Comparison of ENCODE assay signal across 8 mouse cellular contexts in genomic region chr15:4025508-4025904, GRCm38 (mm10). TPM values are rescaled to one million over a fixed set of nuclear protein-coding genes. Genes with fewer than 3 reads are reported as not detected.
DNase-seq lines count a peak whose midpoint lies in the region; ATAC-seq lines count a peak whose summit lies in the region.

No protein-coding gene starts in this region.

- peak; percentile 97 for DNase-seq in heart, adult 11 months
- no peak for DNase-seq in heart, postnatal 25 days (ENCODE audit: low spot score)
- no peak for DNase-seq in forebrain, embryonic 10.5 days (ENCODE audit: extremely low spot score, low spot score)
- no peak for DNase-seq in hindbrain, embryonic 14.5 days (ENCODE audit: low spot score)
- no peak for DNase-seq in thymus, postnatal 36 days
- DNase-seq in embryo, embryonic 10.5 days (ENCODE audit: low spot score), result no peak

- peaks cover 22% of the 10 kb centered on the region for H3K27me3 ChIP-seq in forebrain, embryonic 10.5 days (ENCODE audit: poor library complexity, severe bottlenecking)
- H3K27me3 ChIP-seq in hindbrain, embryonic 14.5 days (ENCODE audit: control insufficient read depth, insufficient read depth, low read length), result no peaks in the 10 kb centered on the region
- H3K27me3 ChIP-seq in midbrain, embryonic 16.5 days (ENCODE audit: control insufficient read depth, insufficient read depth, low read depth, low read length), result no peaks in the 10 kb centered on the region

- H3K27ac ChIP-seq in forebrain, embryonic 10.5 days, result no peak overlapping the region
- H3K27ac ChIP-seq in hindbrain, embryonic 14.5 days, result no peak overlapping the region
- H3K27ac ChIP-seq in midbrain, embryonic 16.5 days (ENCODE audit: low read length), result no peak overlapping the region

- 51% methylated on average over 11 of the region's 11 CpGs for WGBS in forebrain, embryonic 10.5 days
- 67% methylated on average over 11 of the region's 11 CpGs for WGBS in hindbrain, embryonic 14.5 days
- 49% methylated on average over 11 of the region's 11 CpGs for WGBS in midbrain, embryonic 16.5 days

- peak overlapping the region; percentile 80; the same call in 1 of the 2 replicates for H3K4me3 ChIP-seq in forebrain, embryonic 10.5 days
- H3K4me3 ChIP-seq in hindbrain, embryonic 14.5 days (replicated peaks; ENCODE audit: low read length), result peak overlapping the region; percentile 67
- H3K4me3 ChIP-seq in midbrain, embryonic 16.5 days (ENCODE audit: low read depth, low read length), result no peak overlapping the region

- no peaks in the 10 kb centered on the region for H3K9me3 ChIP-seq in forebrain, embryonic 10.5 days
- H3K9me3 ChIP-seq in hindbrain, embryonic 14.5 days (ENCODE audit: control insufficient read depth, low read length), result no peaks in the 10 kb centered on the region
- H3K9me3 ChIP-seq in midbrain, embryonic 16.5 days (replicated peaks; ENCODE audit: control insufficient read depth, low read length, poor library complexity, severe bottlenecking), result no peaks in the 10 kb centered on the region

- H3K4me1 ChIP-seq in forebrain, embryonic 10.5 days, result peaks cover 28% of the 10 kb centered on the region
- H3K4me1 ChIP-seq in hindbrain, embryonic 14.5 days (replicated peaks; ENCODE audit: control insufficient read depth, insufficient read depth, low read length), result peaks cover 12% of the 10 kb centered on the region
- H3K4me1 ChIP-seq in midbrain, embryonic 16.5 days (ENCODE audit: control insufficient read depth, insufficient read depth, low read length), result peaks cover 17% of the 10 kb centered on the region

- H3K36me3 ChIP-seq in forebrain, embryonic 10.5 days (replicated peaks), result no peaks in the 10 kb centered on the region
- no peaks in the 10 kb centered on the region for H3K36me3 ChIP-seq in hindbrain, embryonic 14.5 days (replicated peaks; ENCODE audit: control insufficient read depth, insufficient read depth)
- no peaks in the 10 kb centered on the region for H3K36me3 ChIP-seq in midbrain, embryonic 16.5 days (ENCODE audit: control insufficient read depth, insufficient read depth, low read length)

- H3K4me2 ChIP-seq in hindbrain, embryonic 14.5 days (replicated peaks), result peak overlapping the region; percentile 69
- peak overlapping the region; percentile 83 for H3K4me2 ChIP-seq in midbrain, embryonic 16.5 days (ENCODE audit: low read length)

- H3K9ac ChIP-seq in hindbrain, embryonic 14.5 days, result no peak overlapping the region; the same call in 1 of the 2 replicates
- no peak overlapping the region for H3K9ac ChIP-seq in midbrain, embryonic 16.5 days (ENCODE audit: low read depth, low read length)

- no peak for ATAC-seq in hindbrain, embryonic 14.5 days (ENCODE audit: low FRiP score)
- ATAC-seq in midbrain, embryonic 16.5 days, result no peak
- ATAC-seq in monocyte, adult 5-6 weeks (replicated peaks; ENCODE audit: insufficient number of reproducible peaks, low FRiP score, low TSS enrichment, poor library complexity, severe bottlenecking), result no peak

- intact Hi-C loops in heart, postnatal 25 days (cut with DNase I), result no loop called here

RNA-seq across cellular contexts. Expression of gene Oxct1, which starts 0.7 kb away (rescaled TPM):
- 1,000 to 10,000 TPM; 1,289 to 1,329 TPM for total RNA-seq in heart, postnatal 25 days (2021)
- 125 and 128 TPM in 2 replicates for polyA plus RNA-seq in forebrain, embryonic 10.5 days (2016; fragmentation: Nextera tagmentation; extraction: Ambion mirVana)
- 341 and 388 TPM in 2 replicates for polyA plus RNA-seq in hindbrain, embryonic 14.5 days (2014; fragmentation: Nextera tagmentation; extraction: Ambion mirVana)
- 385 and 432 TPM in 2 replicates for polyA plus RNA-seq in midbrain, embryonic 16.5 days (2015; fragmentation: Nextera tagmentation; extraction: Ambion mirVana)
- 56.3 to 89.6 TPM (median 68.8 TPM) in 3 replicates for total RNA-seq in monocyte, adult 5-6 weeks (2017)

RNA-seq across cellular contexts. Expression of gene AW549877, which starts 30.0 kb away (rescaled TPM):
- 10 to 100 TPM; 22.9 to 25.3 TPM for total RNA-seq in heart, postnatal 25 days (2021)
- polyA plus RNA-seq in forebrain, embryonic 10.5 days (2016; fragmentation: Nextera tagmentation; extraction: Ambion mirVana), result 37.5 and 38.1 TPM in 2 replicates
- 56.5 and 62.9 TPM in 2 replicates for polyA plus RNA-seq in hindbrain, embryonic 14.5 days (2014; fragmentation: Nextera tagmentation; extraction: Ambion mirVana)
- polyA plus RNA-seq in midbrain, embryonic 16.5 days (2015; fragmentation: Nextera tagmentation; extraction: Ambion mirVana), result 44.2 and 45.3 TPM in 2 replicates
- 26.6 to 35.5 TPM (median 28.0 TPM) in 3 replicates for total RNA-seq in monocyte, adult 5-6 weeks (2017)

RNA-seq across cellular contexts. Expression of gene Fbxo4, which starts 46.1 kb away (rescaled TPM):
- 1 to 10 TPM; 6.5 to 8.6 TPM for total RNA-seq in heart, postnatal 25 days (2021)
- polyA plus RNA-seq in forebrain, embryonic 10.5 days (2016; fragmentation: Nextera tagmentation; extraction: Ambion mirVana), result 3.3 and 4.0 TPM in 2 replicates
- 10.2 and 10.9 TPM in 2 replicates for polyA plus RNA-seq in hindbrain, embryonic 14.5 days (2014; fragmentation: Nextera tagmentation; extraction: Ambion mirVana)
- 7.5 and 9.5 TPM in 2 replicates for polyA plus RNA-seq in midbrain, embryonic 16.5 days (2015; fragmentation: Nextera tagmentation; extraction: Ambion mirVana)
- total RNA-seq in monocyte, adult 5-6 weeks (2017), result 56.9 to 70.4 TPM (median 70.4 TPM) in 3 replicates
